Mouse (Mus musculus) midbrain, embryonic 14.5 days (tissue): ENCODE data around the gene Fuca1. TPM values are rescaled to one million over a fixed set of nuclear protein-coding genes. Genes with fewer than 3 reads are reported as not detected.
A peak's percentile ranks its signal among the peaks of the same experiment; 100 is the strongest.

Experiments
- ATAC-seq: fragments of 200-750 bp; cut with Nextera tagmentation; 2 replicates; pipeline ENCODE4 v1.8.0; 2017; ENCODE audit warnings: moderate number of reproducible peaks, moderate library complexity; ENCODE audit not compliant: low FRiP score, low TSS enrichment
- DNase-seq: peaks from one replicate; pipeline ENCODE4 v3.0.0-alpha.2; 2015
- H3K27ac ChIP-seq: fragments of 300-500 bp; sonication (generic); replicated peaks from 2 replicates; pipeline ENCODE4 v1.5.1; 2014; ENCODE audit warnings: mild to moderate bottlenecking, low read depth, low read length, moderate library complexity
- H3K27me3 ChIP-seq: fragments of 300-500 bp; sonication (generic); 2 replicates; pipeline ENCODE4 v1.6.1; 2014; ENCODE audit warnings: low read length, control low read depth, mixed read lengths; ENCODE audit not compliant: control insufficient read depth, insufficient read depth
- H3K36me3 ChIP-seq: fragments of 300-500 bp; sonication (generic); 2 replicates; pipeline ENCODE4 v1.6.1; 2014; ENCODE audit warnings: low read length, control low read depth; ENCODE audit not compliant: control insufficient read depth, insufficient read depth
- H3K4me1 ChIP-seq: fragments of 300-500 bp; sonication (generic); 2 replicates; pipeline ENCODE4 v1.6.1; 2014; ENCODE audit warnings: mild to moderate bottlenecking, antibody characterized with exemption, low read length, control low read depth; ENCODE audit not compliant: control insufficient read depth, insufficient read depth
- H3K4me2 ChIP-seq: fragments of 300-500 bp; sonication (generic); 2 replicates; pipeline ENCODE4 v1.6.1; 2014; ENCODE audit warnings: mild to moderate bottlenecking, low read length, moderate library complexity
- H3K4me3 ChIP-seq: fragments of 300-500 bp; sonication (generic); replicated peaks from 2 replicates; pipeline ENCODE4 v1.5.1; 2014; ENCODE audit warnings: low read depth, low read length
- H3K9ac ChIP-seq: fragments of 300-500 bp; sonication (generic); replicated peaks from 2 replicates; pipeline ENCODE4 v1.6.1; 2014; ENCODE audit warnings: mild to moderate bottlenecking, low read length, moderate library complexity
- H3K9me3 ChIP-seq: fragments of 300-500 bp; sonication (generic); 2 replicates; pipeline ENCODE4 v1.6.1; 2016; ENCODE audit warnings: low read length, control low read depth, mixed read lengths; ENCODE audit not compliant: control insufficient read depth
- WGBS: fragments of 180-500 bp; shearing (Covaris S2); extraction: QIAGEN DNeasy Blood & Tissue Kit; methylation state at CpG from one replicate; pipeline ENCODE4 v1.1.7; 2014; 5-methylcytosine and 5-hydroxymethylcytosine counted together
- polyA plus RNA-seq: library from polyadenylated mRNA; unstranded; fragments of >200 nt; fragmentation: Nextera tagmentation; extraction: Ambion mirVana; gene quantifications from 2 replicates; pipeline ENCODE4 v1.2.1, GENCODE M21; 2014

Fuca1 gene
- 57.4 and 62.7 TPM in 2 replicates for polyA plus RNA-seq

DNA sequence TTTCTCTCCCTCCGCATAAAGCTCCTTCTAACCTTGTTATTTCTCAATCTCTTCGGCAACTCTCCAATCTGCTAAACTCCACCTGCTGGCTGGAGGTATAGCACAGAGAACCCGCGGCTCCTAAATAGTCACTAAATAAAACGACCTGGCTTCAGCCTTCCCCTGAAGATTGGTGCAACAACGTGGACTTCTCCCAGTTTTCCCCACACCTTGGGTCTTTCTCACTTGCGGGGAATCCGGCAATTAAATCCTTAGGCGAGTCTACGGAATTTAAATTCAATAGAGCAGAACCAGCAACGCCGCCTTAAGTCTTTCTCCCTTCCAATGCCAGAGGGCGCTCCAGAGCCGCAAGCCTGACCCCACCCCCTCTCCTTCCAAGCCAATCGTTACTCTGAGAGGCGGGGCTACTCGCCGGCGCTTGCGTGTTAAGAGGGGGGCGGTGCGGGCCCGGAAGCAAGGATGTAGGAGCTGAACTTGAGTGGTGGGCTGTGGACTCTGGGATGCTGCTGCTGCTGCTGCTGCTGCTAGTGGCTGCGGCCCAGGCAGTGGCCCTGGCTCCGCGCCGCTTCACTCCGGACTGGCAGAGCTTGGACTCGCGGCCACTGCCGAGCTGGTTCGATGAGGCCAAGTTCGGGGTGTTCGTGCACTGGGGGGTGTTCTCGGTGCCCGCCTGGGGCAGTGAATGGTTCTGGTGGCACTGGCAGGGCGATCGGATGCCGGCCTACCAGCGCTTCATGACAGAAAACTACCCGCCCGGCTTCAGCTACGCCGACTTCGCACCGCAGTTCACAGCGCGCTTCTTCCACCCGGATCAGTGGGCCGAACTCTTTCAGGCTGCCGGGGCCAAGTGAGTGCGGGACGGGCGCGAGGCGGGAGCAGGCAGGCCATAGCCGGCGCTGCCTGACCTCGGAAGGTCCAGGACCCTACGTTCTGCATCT, at the start of gene Fuca1:
Gene Fuca1 (plus strand): TSS at position 432 of the 938 bp plus-strand sequence.
- Histone ChIP-seq H3K4me3 (peak within 1 kb of the TSS; percentile 72), H3K9me3 (no peaks in the 10 kb centered on the region), H3K4me2 (peak within 1 kb of the TSS; percentile 87), H3K9ac (peak within 1 kb of the TSS; percentile 66), H3K4me1 (peaks cover 8% of the 10 kb centered on the region), H3K27ac (peak within 1 kb of the TSS; percentile 73), H3K27me3 (no peaks in the 10 kb centered on the region), H3K36me3 (peaks cover 11% of the 10 kb centered on the region)
- DNase-seq (peak; percentile 99), ATAC-seq (peak; percentile 96)
- 2% methylated on average over 60 of the region's 60 CpGs for WGBS

DNA sequence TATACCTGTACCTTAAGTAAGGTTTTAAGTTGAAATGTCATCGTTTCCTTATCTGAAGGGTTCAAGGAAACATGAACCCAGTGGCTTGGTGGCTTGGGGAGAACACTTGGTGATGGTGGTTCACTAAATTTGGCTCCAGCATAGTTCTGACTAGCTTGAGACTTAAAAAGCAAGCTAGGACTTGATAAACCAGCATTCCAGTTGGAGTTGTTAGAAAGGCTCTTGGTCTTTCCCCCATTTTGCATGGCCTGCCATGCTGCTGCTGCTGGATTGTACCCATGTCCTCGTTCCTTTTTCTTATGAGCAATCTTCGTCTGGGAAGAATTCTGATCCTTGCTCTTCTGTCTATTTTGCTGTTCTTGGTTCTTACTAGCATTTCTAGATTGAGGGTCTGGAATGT, 48.5 kb upstream of the Fuca1 start:
- Histone ChIP-seq H3K4me2 (peak overlapping the region; percentile 67), H3K9ac (peak overlapping the region; percentile 17; the same call in 1 of the 2 replicates), H3K9me3 (no peaks in the 10 kb centered on the region), H3K36me3 (peaks cover 23% of the 10 kb centered on the region), H3K4me1 (peaks cover 46% of the 10 kb centered on the region), H3K27ac (no peak overlapping the region), H3K4me3 (peak overlapping the region; percentile 68), H3K27me3 (no peaks in the 10 kb centered on the region)
- DNase-seq (no peak), ATAC-seq (no peak)
- 44% methylated on average over 3 of the region's 3 CpGs for WGBS

DNA sequence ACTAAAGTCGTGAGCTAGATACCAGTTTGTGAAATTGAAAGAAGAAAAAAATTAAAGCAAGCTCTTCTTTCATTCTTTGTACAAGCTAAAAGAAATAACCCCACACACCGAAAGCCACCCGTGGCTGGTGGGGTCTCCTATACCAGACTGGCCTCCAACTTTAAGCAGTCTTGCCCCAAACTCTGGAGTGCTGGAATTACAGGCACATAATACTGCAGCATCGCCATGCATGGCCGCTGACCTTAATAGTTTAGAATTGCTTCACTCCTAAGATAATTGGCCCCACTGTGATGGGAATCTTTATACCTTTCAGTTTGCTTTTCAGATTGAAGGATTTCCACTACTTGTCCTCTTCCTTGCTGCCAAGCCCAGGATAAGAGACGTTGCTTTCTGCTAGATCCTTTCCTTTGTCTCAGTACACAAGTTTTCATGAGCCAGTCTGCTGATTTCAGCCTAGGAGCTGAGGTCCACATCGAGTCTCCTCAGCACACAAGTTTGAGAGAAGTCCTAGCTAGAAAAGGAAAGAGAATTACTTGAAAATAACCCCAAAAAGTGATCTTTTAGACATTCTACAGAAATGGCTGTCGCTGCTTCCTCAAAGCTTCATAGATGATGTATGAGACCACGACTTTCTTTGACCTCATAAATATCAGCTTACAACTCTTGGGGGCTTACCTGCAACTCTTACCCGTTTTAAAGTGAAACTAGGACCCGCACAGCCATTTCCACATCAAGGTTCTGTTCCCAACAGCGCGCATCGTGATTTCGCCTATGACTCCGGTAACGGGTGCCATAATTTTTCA, 47.7 kb upstream of the Fuca1 start:
- Histone ChIP-seq H3K9ac (peak overlapping the region; percentile 74), H3K4me1 (peaks cover 47% of the 10 kb centered on the region), H3K4me2 (peak overlapping the region; percentile 67), H3K27me3 (no peaks in the 10 kb centered on the region), H3K27ac (peak overlapping the region; percentile 94), H3K36me3 (peaks cover 23% of the 10 kb centered on the region), H3K4me3 (peak overlapping the region; percentile 68), H3K9me3 (no peaks in the 10 kb centered on the region)
- no peak for DNase-seq
- WGBS = 8% methylated on average over 17 of the region's 17 CpGs
- no peak for ATAC-seq

GRCm38 (mm10) chr4:135873526-135874202, 46.9 kb upstream of the Fuca1 start, which contains the start of gene Pnrc2:
Gene Pnrc2 (minus strand): TSS chr4:135873850.
- peaks cover 47% of the 10 kb centered on the region for H3K4me1 ChIP-seq
- WGBS = under 1% methylated on average over 57 of the region's 60 CpGs

DNA sequence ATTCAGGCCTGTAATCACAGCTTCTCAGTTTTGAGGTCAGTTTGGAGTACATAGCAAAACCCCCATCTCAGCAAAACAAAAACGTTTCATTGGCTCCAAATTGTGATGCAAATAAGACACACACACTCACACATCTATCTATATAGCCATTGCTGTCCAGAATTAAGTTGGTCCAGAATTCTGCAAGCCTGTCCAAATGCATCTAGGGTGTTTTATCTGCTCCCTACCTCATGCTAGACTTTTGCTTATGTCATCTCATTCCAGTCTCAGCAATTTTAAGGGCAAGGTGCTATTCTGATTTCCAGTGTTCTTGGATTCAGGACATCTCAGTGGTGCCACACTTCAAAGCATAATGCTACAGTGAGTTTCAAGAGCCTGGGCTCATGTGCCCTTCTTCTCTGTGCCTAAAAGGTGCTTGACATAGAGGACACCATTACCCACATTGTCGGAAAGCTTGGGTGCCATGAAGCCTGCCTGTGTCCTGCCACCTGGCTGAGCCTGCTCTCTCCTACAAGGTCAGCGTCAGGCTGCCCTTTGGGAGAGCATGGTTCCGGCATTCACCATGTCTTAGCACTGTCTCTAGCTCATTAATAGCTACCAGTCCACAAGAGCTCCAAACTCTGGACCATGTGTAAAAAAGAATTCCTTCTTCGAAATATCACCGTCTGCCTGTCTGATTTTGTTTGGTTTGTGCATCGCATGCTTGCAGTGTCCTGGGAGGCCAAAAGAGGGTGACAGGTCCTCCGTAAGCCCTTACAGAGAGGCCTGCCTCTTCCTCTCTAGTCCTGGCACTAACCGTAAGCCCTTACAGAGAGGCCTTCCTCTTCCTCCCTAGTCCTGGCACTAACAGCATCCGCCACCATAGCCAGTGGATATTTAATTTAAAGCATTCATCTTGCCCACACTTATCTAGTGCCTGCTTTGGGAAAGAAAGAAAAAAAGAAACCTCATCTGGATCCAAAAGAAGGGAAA, 45.7 kb upstream of the Fuca1 start:
- Histone ChIP-seq H3K4me3 (no peak overlapping the region), H3K9ac (no peak overlapping the region; the same call in none of the 2 replicates), H3K4me1 (peaks cover 47% of the 10 kb centered on the region), H3K4me2 (peak overlapping the region; percentile 67), H3K36me3 (peaks cover 17% of the 10 kb centered on the region), H3K27ac (peak overlapping the region; percentile 94), H3K9me3 (no peaks in the 10 kb centered on the region), H3K27me3 (no peaks in the 10 kb centered on the region)
- ATAC-seq = no peak
- 79% methylated on average over 10 of the region's 10 CpGs for WGBS
- peak; percentile 7 for DNase-seq

More at GRCm38 (mm10) chr4:135873526-135874202, 46.9 kb upstream of the Fuca1 start, which contains the start of gene Pnrc2:
- ATAC-seq (peak; percentile 95), DNase-seq (peak; percentile 96)
- H3K27me3 ChIP-seq = no peaks in the 10 kb centered on the region
- peak within 1 kb of the TSS; percentile 67 for H3K4me2 ChIP-seq
- peak within 1 kb of the TSS; percentile 74 for H3K9ac ChIP-seq
- H3K4me3 ChIP-seq = peak within 1 kb of the TSS; percentile 68
- no peaks in the 10 kb centered on the region for H3K9me3 ChIP-seq
- H3K36me3 ChIP-seq = peaks cover 23% of the 10 kb centered on the region
- peak within 1 kb of the TSS; percentile 94 for H3K27ac ChIP-seq

- no peak for ATAC-seq
- H3K27me3 ChIP-seq = no peaks in the 10 kb centered on the region
- peaks cover 15% of the 10 kb centered on the region for H3K36me3 ChIP-seq
- WGBS = 25% methylated on average over 7 of the region's 7 CpGs
- no peak overlapping the region for H3K4me2 ChIP-seq
- no peak for DNase-seq
- no peaks in the 10 kb centered on the region for H3K9me3 ChIP-seq
- no peak overlapping the region for H3K27ac ChIP-seq
- no peak overlapping the region for H3K4me3 ChIP-seq
- peaks cover 45% of the 10 kb centered on the region for H3K4me1 ChIP-seq
- no peak overlapping the region for H3K9ac ChIP-seq
These were observed 45.0 kb upstream of the Fuca1 start for GRCm38 (mm10) chr4:135875546-135875945.

DNA sequence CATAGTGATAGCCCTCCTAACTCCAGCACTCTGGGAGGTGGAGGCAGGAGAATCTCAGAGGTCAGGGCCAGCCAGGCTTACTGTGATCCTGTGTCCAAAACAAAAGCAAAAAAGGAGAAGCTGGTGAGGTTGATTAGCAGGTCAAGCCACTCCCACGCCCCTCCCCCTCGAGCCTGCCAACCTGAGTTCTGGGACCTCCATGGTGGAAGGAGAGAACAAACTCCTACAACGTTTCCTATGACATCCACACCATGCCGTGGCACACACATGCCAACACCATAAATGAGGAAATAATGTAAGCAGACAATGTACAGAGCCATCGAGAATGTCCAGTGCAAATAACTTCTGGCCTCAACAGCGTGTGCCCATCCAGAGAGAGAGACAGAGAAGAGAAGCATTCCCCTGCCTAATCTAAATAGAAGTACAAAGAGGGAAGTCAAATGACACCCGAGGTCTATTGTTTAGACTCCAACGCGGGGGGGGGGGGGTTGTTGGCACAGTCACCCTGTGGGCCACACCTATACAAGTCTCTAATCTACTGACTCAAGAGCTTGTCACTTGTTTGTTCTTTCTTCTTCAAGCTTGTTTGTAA, 44.4 kb upstream of the Fuca1 start:
- 5% methylated on average over 9 of the region's 9 CpGs for WGBS
- Histone ChIP-seq H3K9me3 (no peaks in the 10 kb centered on the region), H3K4me3 (no peak overlapping the region), H3K9ac (no peak overlapping the region; the same call in 1 of the 2 replicates), H3K27me3 (no peaks in the 10 kb centered on the region), H3K27ac (no peak overlapping the region), H3K36me3 (peaks cover 11% of the 10 kb centered on the region), H3K4me2 (peak overlapping the region; percentile 43), H3K4me1 (peaks cover 41% of the 10 kb centered on the region)
- DNase-seq (peak; percentile 21), ATAC-seq (no peak)
